Mouse (Mus musculus): Measurements from ENCODE around the gene Kcmf1. TPM values are rescaled to one million over a fixed set of nuclear protein-coding genes. Genes with fewer than 3 reads are reported as not detected.

Kcmf1 gene
- 113 TPM for polyA plus RNA-seq (2017; shearing (Covaris generic))

GRCm38 (mm10) chr6:72899781-72900681 is at the start of gene Kcmf1:
Gene Kcmf1 (minus strand): TSS chr6:72899979.

Other genes starting within 250 kb of the Kcmf1 start
- gene Tcf7l1, start 110.7 kb downstream of the Kcmf1 start, polyA plus RNA-seq (2017; shearing (Covaris generic)): 3.4 TPM
- 5,987 TPM for gene Tmsb10, start 58.8 kb upstream of the Kcmf1 start, polyA plus RNA-seq (2017; shearing (Covaris generic))

Data from naive thymus-derived CD4-positive, alpha-beta T cell, adult 5 months (primary cell).